Mouse (Mus musculus) lung, adult 18-20 months (tissue): ENCODE measurements around the gene Gm17349.

Experiments
- DNase-seq, 2 experiments: peaks; one replicate each; pipeline ENCODE4 v3.0.0; 2022; ENCODE audit warnings: mixed read lengths in 2 of 2

Gm17349 gene

GRCm38 (mm10) chr15:99661121-99661830, 44.0 kb downstream of the Gm17349 start:
- no peak for DNase-seq

- no peak for DNase-seq
Observed at GRCm38 (mm10) chr15:99658437-99658836, 46.9 kb downstream of the Gm17349 start.

GRCm38 (mm10) chr15:99655956-99656355, 49.3 kb downstream of the Gm17349 start:
- DNase-seq = no peak

DNA sequence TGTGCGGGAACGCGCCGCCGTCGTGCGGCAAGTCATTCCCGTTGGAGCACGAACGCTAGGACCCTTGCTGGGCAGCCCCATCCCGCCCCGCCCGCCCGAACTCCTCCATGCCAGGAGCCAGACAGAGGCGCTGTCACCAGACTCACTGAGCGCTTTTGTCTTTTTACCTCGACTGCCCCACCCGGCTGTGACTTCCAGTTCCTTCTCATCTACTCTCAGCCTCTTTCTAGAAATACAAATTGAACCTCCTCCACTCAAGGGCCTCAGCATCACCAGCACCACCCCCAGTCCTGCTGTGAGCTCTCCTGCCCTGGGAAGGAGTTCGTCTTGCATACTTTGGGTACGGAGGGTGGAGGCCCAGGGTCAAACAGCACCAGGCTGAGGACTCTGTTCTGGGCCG, 51.4 kb downstream of the Gm17349 start:
- no peak for DNase-seq

- DNase-seq = no peak
Observed at GRCm38 (mm10) chr15:99653291-99653690, 52.0 kb downstream of the Gm17349 start.
